Mouse (Mus musculus) cortical plate, adult 2 months (tissue): ENCODE data around the gene Tpst2.

Experiments
- CTCF ChIP-seq: fragments of 200-500 bp; IDR thresholded peaks from 2 replicates; pipeline ENCODE4 v1.5.1; 2011; ENCODE audit warnings: mild to moderate bottlenecking, control low read depth, low read length; ENCODE audit not compliant: insufficient read depth; ENCODE audit errors: extremely low read depth
- POLR2A ChIP-seq: fragments of 200-500 bp; IDR thresholded peaks from 2 replicates; pipeline ENCODE4 v1.6.1; 2011; ENCODE audit warnings: mild to moderate bottlenecking, low read length, control low read depth; ENCODE audit not compliant: insufficient read depth; ENCODE audit errors: extremely low read depth

DNA sequence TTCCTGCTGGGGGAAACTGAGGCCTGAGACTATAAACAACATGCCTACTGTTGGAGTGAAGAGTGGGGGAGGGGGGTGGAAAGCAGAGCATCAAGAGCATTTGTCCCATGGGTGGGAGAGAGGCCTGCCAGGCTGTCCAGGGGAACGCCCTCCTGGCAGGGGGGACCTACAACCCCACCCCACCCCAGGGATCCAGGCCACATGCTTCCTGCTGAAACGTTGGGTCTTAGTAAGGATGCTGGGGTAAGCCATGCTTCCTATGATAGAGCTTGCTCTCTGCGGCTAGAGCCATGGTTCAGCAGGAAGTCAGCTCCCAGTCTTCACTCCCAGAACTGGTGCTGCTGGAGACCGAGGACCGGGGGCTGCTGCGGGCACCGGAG is 7.7 kb downstream of the Tpst2 start:
- TF ChIP-seq CTCF (no peak), POLR2A (no peak)
